Mouse (Mus musculus): ENCODE results near the gene Pilrb2. TPM values are rescaled to one million over a fixed set of nuclear protein-coding genes. Genes with fewer than 3 reads are reported as not detected.

The Pilrb2 gene
- total RNA-seq, 1 experiment from 2014 or later = 176 TPM

GRCm38 (mm10) chr5:137837110-137837509, 34.5 kb downstream of the Pilrb2 start:
- peak; percentile 57 for ATAC-seq (replicated peaks; ENCODE audit: insufficient number of reproducible peaks, low FRiP score, low TSS enrichment, poor library complexity, severe bottlenecking)

GRCm38 (mm10) chr5:137836611-137837010, 35.0 kb downstream of the Pilrb2 start:
- ATAC-seq (replicated peaks; ENCODE audit: insufficient number of reproducible peaks, low FRiP score, low TSS enrichment, poor library complexity, severe bottlenecking) = no peak

- peak; percentile 88 for ATAC-seq (replicated peaks; ENCODE audit: insufficient number of reproducible peaks, low FRiP score, low TSS enrichment, poor library complexity, severe bottlenecking)
Observed at GRCm38 (mm10) chr5:137835966-137836520, 35.6 kb downstream of the Pilrb2 start, which contains the start of gene Pilra. Gene Pilra, minus strand, starts transcription at chr5:137836281.

GRCm38 (mm10) chr5:137833500-137833899, 38.1 kb downstream of the Pilrb2 start:
- no peak for ATAC-seq (replicated peaks; ENCODE audit: insufficient number of reproducible peaks, low FRiP score, low TSS enrichment, poor library complexity, severe bottlenecking)

- no peak; the same call in 1 of the 2 replicates for ATAC-seq (replicated peaks; ENCODE audit: insufficient number of reproducible peaks, low FRiP score, low TSS enrichment, poor library complexity, severe bottlenecking)
Observed at GRCm38 (mm10) chr5:137831506-137831905, 40.1 kb downstream of the Pilrb2 start.

GRCm38 (mm10) chr5:137831106-137831505, 40.5 kb downstream of the Pilrb2 start:
- peak; percentile 50 for ATAC-seq (replicated peaks; ENCODE audit: insufficient number of reproducible peaks, low FRiP score, low TSS enrichment, poor library complexity, severe bottlenecking)

- ATAC-seq (replicated peaks; ENCODE audit: insufficient number of reproducible peaks, low FRiP score, low TSS enrichment, poor library complexity, severe bottlenecking) = 0 out of 2 replicates have a peak, but pooled peaks have one; percentile 11
Observed at GRCm38 (mm10) chr5:137830238-137830637, 41.4 kb downstream of the Pilrb2 start.

- ATAC-seq (replicated peaks; ENCODE audit: insufficient number of reproducible peaks, low FRiP score, low TSS enrichment, poor library complexity, severe bottlenecking) = peak; percentile 82
Observed at GRCm38 (mm10) chr5:137828694-137829093, 42.9 kb downstream of the Pilrb2 start.

- no peak for ATAC-seq (replicated peaks; ENCODE audit: insufficient number of reproducible peaks, low FRiP score, low TSS enrichment, poor library complexity, severe bottlenecking)
Observed at GRCm38 (mm10) chr5:137826421-137826820, 45.2 kb downstream of the Pilrb2 start.

- ATAC-seq (replicated peaks; ENCODE audit: insufficient number of reproducible peaks, low FRiP score, low TSS enrichment, poor library complexity, severe bottlenecking) = no peak
Observed at GRCm38 (mm10) chr5:137825971-137826370, 45.6 kb downstream of the Pilrb2 start.

- peak; percentile 38 for ATAC-seq (replicated peaks; ENCODE audit: insufficient number of reproducible peaks, low FRiP score, low TSS enrichment, poor library complexity, severe bottlenecking)
Observed at GRCm38 (mm10) chr5:137825030-137825429, 46.6 kb downstream of the Pilrb2 start.

- no peak for ATAC-seq (replicated peaks; ENCODE audit: insufficient number of reproducible peaks, low FRiP score, low TSS enrichment, poor library complexity, severe bottlenecking)
Observed at GRCm38 (mm10) chr5:137823455-137824045, 48.1 kb downstream of the Pilrb2 start.

- ATAC-seq (replicated peaks; ENCODE audit: insufficient number of reproducible peaks, low FRiP score, low TSS enrichment, poor library complexity, severe bottlenecking) = no peak
Observed at GRCm38 (mm10) chr5:137822602-137823001, 49.0 kb downstream of the Pilrb2 start.

- ATAC-seq (replicated peaks; ENCODE audit: insufficient number of reproducible peaks, low FRiP score, low TSS enrichment, poor library complexity, severe bottlenecking) = no peak
Observed at GRCm38 (mm10) chr5:137822126-137822525, 49.5 kb downstream of the Pilrb2 start.

- no peak for ATAC-seq (replicated peaks; ENCODE audit: insufficient number of reproducible peaks, low FRiP score, low TSS enrichment, poor library complexity, severe bottlenecking)
Observed at GRCm38 (mm10) chr5:137817466-137818222, 54.0 kb downstream of the Pilrb2 start.

Other genes with a start within 250 kb of the Pilrb2 start
- gene Fbxo24, start 242.8 kb downstream of the Pilrb2 start, total RNA-seq (2017) = not detected in 3 replicates
- gene Lrch4, start 242.7 kb downstream of the Pilrb2 start, total RNA-seq (2017) = 34.9 to 86.0 TPM (median 77.2 TPM) in 3 replicates
- gene Gm20605, start 242.6 kb downstream of the Pilrb2 start, total RNA-seq (2017) = 12.9 to 28.7 TPM (median 25.9 TPM) in 3 replicates
- 20.7 to 64.8 TPM (median 21.8 TPM) in 3 replicates for gene Sap25, start 230.5 kb downstream of the Pilrb2 start, total RNA-seq (2017)
- 0.10 TPM in 1 of 3 replicates, not detected in the others for gene Irs3, start 226.1 kb downstream of the Pilrb2 start, total RNA-seq (2017)
- gene Agfg2, start 187.1 kb downstream of the Pilrb2 start, total RNA-seq (2017) = 7.7 to 11.8 TPM (median 9.0 TPM) in 3 replicates
- 0.19 to 1.2 TPM (median 0.43 TPM) in 3 replicates for gene Nyap1, start 130.2 kb downstream of the Pilrb2 start, total RNA-seq (2017)
- gene Tsc22d4, start 126.1 kb downstream of the Pilrb2 start, total RNA-seq (2017) = 65.2 to 107 TPM (median 70.0 TPM) in 3 replicates
- 8.7 to 10.8 TPM (median 9.5 TPM) in 3 replicates for gene Ppp1r35, start 93.0 kb downstream of the Pilrb2 start, total RNA-seq (2017)
- gene Mepce, start 84.2 kb downstream of the Pilrb2 start, total RNA-seq (2017) = 20.7 to 27.6 TPM (median 21.5 TPM) in 3 replicates
- 5.5 to 18.4 TPM (median 12.3 TPM) in 3 replicates for gene Zcwpw1, start 84.0 kb downstream of the Pilrb2 start, total RNA-seq (2017)
- gene Pilra, start 35.5 kb downstream of the Pilrb2 start, total RNA-seq (2017) = 231 to 298 TPM (median 257 TPM) in 3 replicates
- 98.4 to 185 TPM (median 149 TPM) in 3 replicates for gene Pilrb1, start 13.7 kb downstream of the Pilrb2 start, total RNA-seq (2017)
- gene Cyp3a13, start 49.8 kb upstream of the Pilrb2 start, total RNA-seq (2017) = not detected in 3 replicates
- 0.29 TPM in 1 of 3 replicates, not detected in the others for gene Gjc3, start 91.3 kb upstream of the Pilrb2 start, total RNA-seq (2017)
- gene Azgp1, start 109.7 kb upstream of the Pilrb2 start, total RNA-seq (2017) = not detected in 3 replicates
- gene Smok3a, start 149.4 kb upstream of the Pilrb2 start, total RNA-seq (2017) = not detected in 3 replicates
- not detected in 3 replicates for gene Smok3b, start 149.6 kb upstream of the Pilrb2 start, total RNA-seq (2017)
- not detected in 3 replicates for gene Smok3c, start 181.4 kb upstream of the Pilrb2 start, total RNA-seq (2017)
- 13.7 to 19.2 TPM (median 14.7 TPM) in 3 replicates for gene Zkscan1, start 213.3 kb upstream of the Pilrb2 start, total RNA-seq (2017)
- 6.9 to 14.7 TPM (median 7.6 TPM) in 3 replicates for gene Zscan21, start 245.1 kb upstream of the Pilrb2 start, total RNA-seq (2017)

Measured in monocyte, adult 5-6 weeks (primary cell).